Mouse (Mus musculus): ENCODE measurements around the gene Zc3h4. TPM values are rescaled to one million over a fixed set of nuclear protein-coding genes. Genes with fewer than 3 reads are reported as not detected.

Gene Zc3h4
- total and polyA plus RNA-seq, 3 experiments: 32.9 to 71.8 (median 59.4) TPM

GRCm38 (mm10) chr7:16465568-16465967, 64.9 kb downstream of the Zc3h4 start:
- no peak for TF ChIP-seq ELF1 (IDR thresholded peaks at IDR 0.05; ENCODE audit: low read depth, low read length)
- no peak for TF ChIP-seq RCOR1 (IDR thresholded peaks at IDR 0.05; ENCODE audit: low read depth, low read length)
- TF ChIP-seq MAFK (IDR thresholded peaks at IDR 0.05; ENCODE audit: borderline replicate concordance, low read depth, low read length): no peak
- TF ChIP-seq ETS1 (IDR thresholded peaks at IDR 0.05; ENCODE audit: low read depth, low read length): no peak
- no peak for TF ChIP-seq ZC3H11A (IDR thresholded peaks at IDR 0.05; ENCODE audit: low read depth, low read length)
- no peak for TF ChIP-seq SIN3A (IDR thresholded peaks at IDR 0.05; ENCODE audit: low read length)
- no peak for TF ChIP-seq RAD21 (IDR thresholded peaks at IDR 0.05; ENCODE audit: low read depth, low read length)
- no peak for TF ChIP-seq ZNF384 (IDR thresholded peaks at IDR 0.05; ENCODE audit: low read depth, low read length)
- TF ChIP-seq CTCF (IDR thresholded peaks at IDR 0.05 in 2 of 3, conservative IDR thresholded peaks at IDR 0.05 in 1 of 3; ENCODE audit: control insufficient read depth in 1 of 3, insufficient read depth in 1 of 3, low read depth in 2 of 3, low read length in 3 of 3, poor library complexity in 1 of 3, severe bottlenecking in 1 of 3): no peak

GRCm38 (mm10) chr7:16466565-16466964, 65.9 kb downstream of the Zc3h4 start:
- no peaks in the 10 kb centered on the region for H3K9me3 ChIP-seq (replicated peaks; ENCODE audit: insufficient read depth, low read length)
- TF ChIP-seq ZC3H11A (IDR thresholded peaks at IDR 0.05; ENCODE audit: low read depth, low read length): peak; percentile 37; the same call in 1 of the 2 replicates
- TF ChIP-seq USF1 (IDR thresholded peaks at IDR 0.05; ENCODE audit: low read depth, low read length): no peak
- peak; percentile 17; the same call in 1 of the 2 replicates for TF ChIP-seq SIN3A (IDR thresholded peaks at IDR 0.05; ENCODE audit: low read length)
- TF ChIP-seq UBTF (IDR thresholded peaks at IDR 0.05; ENCODE audit: borderline replicate concordance, insufficient read depth, low read depth, low read length): no peak
- TF ChIP-seq MEF2A (IDR thresholded peaks at IDR 0.05; ENCODE audit: extremely low read depth, insufficient replicate concordance, low read depth, low read length, poor library complexity, severe bottlenecking): no peak
- no peak for TF ChIP-seq CHD1 (IDR thresholded peaks at IDR 0.05; ENCODE audit: low read depth, low read length)
- TF ChIP-seq BHLHE40 (IDR thresholded peaks at IDR 0.05; ENCODE audit: borderline replicate concordance, low read depth, low read length): 0 out of 2 replicates have a peak, but pooled peaks have one; percentile 4
- peak; percentile 74 for TF ChIP-seq SMC3 (IDR thresholded peaks at IDR 0.05; ENCODE audit: low read depth, low read length)
- no peak for TF ChIP-seq HCFC1 (IDR thresholded peaks at IDR 0.05; ENCODE audit: low read depth, low read length)
- TF ChIP-seq RCOR1 (IDR thresholded peaks at IDR 0.05; ENCODE audit: low read depth, low read length): no peak
- no peak for TF ChIP-seq E2F4 (IDR thresholded peaks at IDR 0.05; ENCODE audit: borderline replicate concordance, low read depth, low read length)
- no peak for TF ChIP-seq MYB (IDR thresholded peaks at IDR 0.05; ENCODE audit: low read depth, low read length)
- 0 out of 2 replicates have a peak, but pooled peaks have one; percentile 32 for TF ChIP-seq MAZ (IDR thresholded peaks at IDR 0.05; ENCODE audit: low read depth, low read length)
- peak; percentile 71 to 99 (median 72) for TF ChIP-seq CTCF (IDR thresholded peaks at IDR 0.05 in 2 of 3, conservative IDR thresholded peaks at IDR 0.05 in 1 of 3; ENCODE audit: control insufficient read depth in 1 of 3, insufficient read depth in 1 of 3, low read depth in 2 of 3, low read length in 3 of 3, poor library complexity in 1 of 3, severe bottlenecking in 1 of 3)
- TF ChIP-seq RAD21 (IDR thresholded peaks at IDR 0.05; ENCODE audit: low read depth, low read length): peak; percentile 45
- no peak overlapping the region for H3K9ac ChIP-seq (ENCODE audit: control insufficient read depth, low read depth, low read length, poor library complexity, severe bottlenecking)
- peak; percentile 87 for DNase-seq (ENCODE audit: low read depth, low spot score)
- H3K27me3 ChIP-seq (ENCODE audit: control insufficient read depth in 1 of 2, insufficient read depth in 2 of 2, low read length in 2 of 2): no peaks in the 10 kb centered on the region
- H3K4me3 ChIP-seq (ENCODE audit: control insufficient read depth in 1 of 2, insufficient read depth in 1 of 2, low read depth in 2 of 2, low read length in 2 of 2): no peak overlapping the region
- no peak overlapping the region for H3K27ac ChIP-seq (ENCODE audit: control insufficient read depth, low read depth, low read length)
- no peaks in the 10 kb centered on the region for H3K36me3 ChIP-seq (ENCODE audit: control insufficient read depth in 1 of 2, insufficient read depth in 2 of 2, low read length in 2 of 2)
- H3K79me2 ChIP-seq (ENCODE audit: control insufficient read depth, insufficient read depth, low read length, poor library complexity): no peaks in the 10 kb centered on the region
- no peaks in the 10 kb centered on the region for H3K4me1 ChIP-seq (ENCODE audit: control insufficient read depth in 1 of 2, insufficient read depth in 2 of 2, low read length in 2 of 2)

More at GRCm38 (mm10) chr7:16465568-16465967, 64.9 kb downstream of the Zc3h4 start:
- H3K9me3 ChIP-seq (replicated peaks; ENCODE audit: insufficient read depth, low read length): no peaks in the 10 kb centered on the region
- no peak overlapping the region for H3K9ac ChIP-seq (ENCODE audit: control insufficient read depth, low read depth, low read length, poor library complexity, severe bottlenecking)
- no peaks in the 10 kb centered on the region for H3K27me3 ChIP-seq (ENCODE audit: control insufficient read depth in 1 of 2, insufficient read depth in 2 of 2, low read length in 2 of 2)
- no peaks in the 10 kb centered on the region for H3K36me3 ChIP-seq (ENCODE audit: control insufficient read depth in 1 of 2, insufficient read depth in 2 of 2, low read length in 2 of 2)
- no peaks in the 10 kb centered on the region for H3K4me1 ChIP-seq (ENCODE audit: control insufficient read depth in 1 of 2, insufficient read depth in 2 of 2, low read length in 2 of 2)
- H3K4me3 ChIP-seq (ENCODE audit: control insufficient read depth in 1 of 2, insufficient read depth in 1 of 2, low read depth in 2 of 2, low read length in 2 of 2): no peak overlapping the region
- DNase-seq (ENCODE audit: low read depth, low spot score): no peak
- no peaks in the 10 kb centered on the region for H3K79me2 ChIP-seq (ENCODE audit: control insufficient read depth, insufficient read depth, low read length, poor library complexity)
- H3K27ac ChIP-seq (ENCODE audit: control insufficient read depth, low read depth, low read length): no peak overlapping the region
